Mouse (Mus musculus) neutrophil, adult 83 days (primary cell): ENCODE measurements around the gene Vta1. TPM values are rescaled to one million over a fixed set of nuclear protein-coding genes. Genes with fewer than 3 reads are reported as not detected.

Experiments
- total RNA-seq, 2 experiments: library from RNA; stranded (reverse); gene quantifications; one replicate each; pipeline ENCODE4 v1.2.4; 2023

Gene Vta1
- total RNA-seq = 10 to 100 TPM; 50.1 to 54.1 TPM

DNA sequence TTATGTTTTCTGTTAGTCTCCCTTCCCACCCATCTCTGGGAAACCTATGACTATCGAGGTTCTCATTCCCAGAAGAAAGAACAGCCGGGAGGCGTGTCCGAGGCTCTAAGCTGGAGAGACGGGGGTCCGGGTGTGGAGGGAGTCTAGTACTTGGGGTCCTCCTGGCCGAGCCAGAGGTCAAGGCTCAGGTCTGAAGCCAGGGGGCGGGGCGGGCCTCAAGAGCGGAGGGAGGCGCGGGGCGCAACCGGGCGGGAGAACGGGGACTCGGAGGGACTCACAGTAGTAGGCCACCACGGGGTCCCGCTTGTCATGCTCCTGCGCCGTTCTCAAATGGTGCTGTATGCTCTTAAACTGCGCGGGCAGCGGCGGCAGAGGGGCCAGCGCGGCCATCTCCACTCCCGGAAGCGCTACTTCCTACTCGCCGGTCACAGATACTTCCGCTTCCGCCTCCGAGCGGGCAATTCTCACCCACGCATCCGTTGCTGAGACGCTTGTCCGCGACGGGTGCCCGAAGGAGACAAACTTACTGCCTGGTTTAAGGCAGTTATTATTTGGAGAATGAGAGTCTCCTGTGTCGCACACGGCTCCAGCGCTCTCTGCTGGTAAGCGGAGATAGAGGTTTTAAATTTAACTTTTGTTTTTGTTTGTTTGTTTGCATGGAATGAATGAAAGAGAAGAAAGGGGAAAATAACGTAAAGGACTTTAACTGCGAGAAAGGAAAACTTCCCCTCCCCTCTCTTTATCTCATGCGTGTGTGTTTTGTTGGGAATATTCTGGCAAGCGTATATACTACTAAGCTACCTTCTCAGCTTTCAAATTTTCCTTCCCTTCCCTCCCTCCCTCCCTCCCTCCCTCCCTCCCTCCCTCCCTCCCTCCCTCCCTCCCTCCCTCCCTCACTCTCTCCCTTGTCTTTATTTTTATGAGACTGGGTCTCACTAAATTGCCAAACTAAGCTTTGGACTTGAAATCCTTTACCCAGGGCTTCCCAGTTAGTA lies at the start of gene Vta1, which contains the start of gene Nmbr:
TSS of gene Vta1 (minus strand) at position 489 of the 995 bp plus-strand sequence.
TSS of gene Nmbr (plus strand) at position 520 of the 995 bp plus-strand sequence.

GRCm38 (mm10) chr10:14718114-14718513 lies 12.8 kb upstream of the Vta1 start, which contains the start of gene Gje1:
Gje1 (minus strand) TSS chr10:14718214.

Other genes with a start within 250 kb of the Vta1 start
- 10 to 100 TPM; 10.3 to 12.3 TPM for gene Adgrg6, start 159.9 kb downstream of the Vta1 start, total RNA-seq
- not detected for gene Nmbr, start within 50 bp of the Vta1 start, total RNA-seq
- not detected for gene Gje1, start 12.7 kb upstream of the Vta1 start, total RNA-seq